Mouse (Mus musculus) ES-E14 (cell line): ENCODE measurements around the gene Pigl.

Source experiments
- HCFC1 ChIP-seq: IDR thresholded peaks from 2 replicates; pipeline ENCODE4 v1.6.1; 2012; ENCODE audit warnings: low read length, inconsistent platforms, borderline replicate concordance; ENCODE audit not compliant: insufficient read depth
- MAFK ChIP-seq: IDR thresholded peaks from 2 replicates; pipeline ENCODE4 v1.6.1; 2014; ENCODE audit warnings: mild to moderate bottlenecking, low read depth, low read length, inconsistent platforms; ENCODE audit not compliant: insufficient read depth
- ZC3H11A ChIP-seq: IDR thresholded peaks from 2 replicates; pipeline ENCODE4 v1.6.1; 2012; ENCODE audit warnings: low read depth, mild to moderate bottlenecking, inconsistent platforms, low read length, borderline replicate concordance

GRCm38 (mm10) chr11:62555896-62556412, 97.7 kb downstream of the Pigl start:
- TF ChIP-seq MAFK (no peak), ZC3H11A (no peak), HCFC1 (no peak)
